Mouse (Mus musculus) kidney, embryonic 14.5 days (tissue): ENCODE results near the gene Rnf214. TPM values are rescaled to one million over a fixed set of nuclear protein-coding genes. Genes with fewer than 3 reads are reported as not detected.

Experiments used
- ATAC-seq: fragments of 200-750 bp; cut with Nextera tagmentation; 2 replicates; pipeline ENCODE4 v1.8.0; 2017; ENCODE audit warnings: moderate number of reproducible peaks, mild to moderate bottlenecking, moderate TSS enrichment, moderate library complexity; ENCODE audit not compliant: low FRiP score, low TSS enrichment
- H3K27ac ChIP-seq: fragments of 300-500 bp; sonication (generic); 2 replicates; pipeline ENCODE4 v1.5.1; 2014; ENCODE audit warnings: low read depth, mild to moderate bottlenecking, low read length, moderate library complexity, mixed read lengths
- H3K27me3 ChIP-seq: fragments of 300-500 bp; sonication (generic); 2 replicates; pipeline ENCODE4 v1.6.1; 2014; ENCODE audit warnings: mild to moderate bottlenecking, low read length; ENCODE audit not compliant: control insufficient read depth, insufficient read depth
- H3K36me3 ChIP-seq: fragments of 300-500 bp; sonication (generic); 2 replicates; pipeline ENCODE4 v1.6.1; 2014; ENCODE audit warnings: low read length, mixed read lengths; ENCODE audit not compliant: control insufficient read depth, insufficient read depth
- H3K4me1 ChIP-seq: fragments of 300-500 bp; sonication (generic); 2 replicates; pipeline ENCODE4 v1.6.1; 2014; ENCODE audit warnings: low read length, mixed read lengths; ENCODE audit not compliant: control insufficient read depth, insufficient read depth
- H3K4me2 ChIP-seq: fragments of 300-500 bp; sonication (generic); replicated peaks from 2 replicates; pipeline ENCODE4 v1.6.1; 2014; ENCODE audit warnings: low read depth, mild to moderate bottlenecking, low read length
- H3K4me3 ChIP-seq: fragments of 300-500 bp; sonication (generic); 2 replicates; pipeline ENCODE4 v1.5.1; 2014; ENCODE audit warnings: mild to moderate bottlenecking, low read length
- H3K9ac ChIP-seq: fragments of 300-500 bp; sonication (generic); 2 replicates; pipeline ENCODE4 v1.6.1; 2014; ENCODE audit warnings: low read depth, mild to moderate bottlenecking, low read length, moderate library complexity
- H3K9me3 ChIP-seq: fragments of 300-500 bp; sonication (generic); 2 replicates; pipeline ENCODE4 v1.6.1; 2016; ENCODE audit warnings: low read length; ENCODE audit not compliant: control insufficient read depth
- WGBS: fragments of 180-500 bp; shearing (Covaris S2); extraction: QIAGEN DNeasy Blood & Tissue Kit; methylation state at CpG from one replicate; pipeline ENCODE4 v1.1.7; 2014; 5-methylcytosine and 5-hydroxymethylcytosine counted together
- polyA plus RNA-seq: library from polyadenylated mRNA; unstranded; fragments of >200 nt; fragmentation: Nextera tagmentation; extraction: Ambion mirVana; gene quantifications from 2 replicates; pipeline ENCODE4 v1.2.1, GENCODE M21; 2014

The Rnf214 gene
- polyA plus RNA-seq, 1 experiment from 2014 or later: 74.3 TPM

GRCm38 (mm10) chr9:45938952-45939637 is 32.4 kb upstream of the Rnf214 start:
- 80% methylated on average over 15 of the region's 15 CpGs for WGBS
- no peak overlapping the region for H3K9ac ChIP-seq
- no peak overlapping the region for H3K27ac ChIP-seq
- H3K4me1 ChIP-seq: peaks cover 5% of the 10 kb centered on the region; the same call in 1 of the 2 replicates
- peaks cover 51% of the 10 kb centered on the region for H3K36me3 ChIP-seq
- no peaks in the 10 kb centered on the region for H3K27me3 ChIP-seq
- no peak overlapping the region for H3K4me2 ChIP-seq
- ATAC-seq: no peak
- H3K9me3 ChIP-seq: no peaks in the 10 kb centered on the region
- no peak overlapping the region for H3K4me3 ChIP-seq

- WGBS: 93% methylated on average over 8 of the region's 8 CpGs
- Histone ChIP-seq H3K27ac (no peak overlapping the region), H3K4me3 (no peak overlapping the region), H3K4me2 (no peak overlapping the region), H3K36me3 (peaks cover 41% of the 10 kb centered on the region), H3K4me1 (peaks cover 7% of the 10 kb centered on the region; the same call in 1 of the 2 replicates), H3K9me3 (no peaks in the 10 kb centered on the region), H3K27me3 (no peaks in the 10 kb centered on the region), H3K9ac (no peak overlapping the region)
- no peak for ATAC-seq
Measured at GRCm38 (mm10) chr9:45938088-45938487, 31.4 kb upstream of the Rnf214 start.

GRCm38 (mm10) chr9:45936883-45937282 is 30.2 kb upstream of the Rnf214 start:
- peak; percentile 63; the same call in 1 of the 2 replicates for ATAC-seq
- Histone ChIP-seq H3K4me2 (no peak overlapping the region), H3K27ac (no peak overlapping the region), H3K36me3 (peaks cover 28% of the 10 kb centered on the region), H3K9me3 (no peaks in the 10 kb centered on the region), H3K27me3 (no peaks in the 10 kb centered on the region), H3K9ac (no peak overlapping the region), H3K4me1 (peaks cover 10% of the 10 kb centered on the region; the same call in 1 of the 2 replicates), H3K4me3 (no peak overlapping the region)
- 26% methylated on average over 3 of the region's 3 CpGs for WGBS

GRCm38 (mm10) chr9:45935628-45936210 is 29.0 kb upstream of the Rnf214 start, which contains the start of gene Tagln:
Tagln (minus strand) TSS chr9:45936058.
- Histone ChIP-seq H3K4me1 (peaks cover 10% of the 10 kb centered on the region; the same call in 1 of the 2 replicates), H3K36me3 (peaks cover 19% of the 10 kb centered on the region; the same call in 1 of the 2 replicates), H3K27ac (no peak within 1 kb of the TSS), H3K9ac (peak within 1 kb of the TSS; percentile 5; the same call in 1 of the 2 replicates), H3K4me3 (peak within 1 kb of the TSS; percentile 18), H3K27me3 (no peaks in the 10 kb centered on the region), H3K9me3 (no peaks in the 10 kb centered on the region), H3K4me2 (peak within 1 kb of the TSS; percentile 31)
- peak; percentile 40 for ATAC-seq
- 5% methylated on average over 21 of the region's 21 CpGs for WGBS

GRCm38 (mm10) chr9:45932571-45933415 is 26.1 kb upstream of the Rnf214 start:
- Histone ChIP-seq H3K4me3 (no peak overlapping the region), H3K4me1 (peaks cover 10% of the 10 kb centered on the region; the same call in 1 of the 2 replicates), H3K4me2 (no peak overlapping the region), H3K27ac (no peak overlapping the region), H3K36me3 (peaks cover 27% of the 10 kb centered on the region), H3K27me3 (no peaks in the 10 kb centered on the region), H3K9me3 (no peaks in the 10 kb centered on the region), H3K9ac (no peak overlapping the region)
- ATAC-seq: no peak
- 67% methylated on average over 11 of the region's 11 CpGs for WGBS

- ATAC-seq: no peak
Measured at GRCm38 (mm10) chr9:45931958-45932357, 25.2 kb upstream of the Rnf214 start.

GRCm38 (mm10) chr9:45929285-45929684 is 22.6 kb upstream of the Rnf214 start:
- Histone ChIP-seq H3K27ac (no peak overlapping the region), H3K36me3 (peaks cover 50% of the 10 kb centered on the region), H3K4me1 (0 out of 2 replicates have a peak, but pooled peaks cover 4% of the 10 kb centered on the region), H3K9ac (no peak overlapping the region), H3K27me3 (no peaks in the 10 kb centered on the region), H3K4me2 (no peak overlapping the region), H3K4me3 (no peak overlapping the region), H3K9me3 (no peaks in the 10 kb centered on the region)
- no peak for ATAC-seq
- 91% methylated on average over 5 of the region's 5 CpGs for WGBS

More at GRCm38 (mm10) chr9:45931958-45932357, 25.2 kb upstream of the Rnf214 start:
- Histone ChIP-seq H3K4me3 (no peak overlapping the region), H3K4me1 (peaks cover 10% of the 10 kb centered on the region; the same call in 1 of the 2 replicates), H3K9me3 (no peaks in the 10 kb centered on the region), H3K36me3 (peaks cover 35% of the 10 kb centered on the region), H3K27me3 (no peaks in the 10 kb centered on the region), H3K4me2 (no peak overlapping the region), H3K27ac (no peak overlapping the region), H3K9ac (no peak overlapping the region)
- 27% methylated on average over 1 of the region's 1 CpGs for WGBS

GRCm38 (mm10) chr9:45919895-45920294 is 13.2 kb upstream of the Rnf214 start:
- 59% methylated on average over 1 of the region's 1 CpGs for WGBS
- Histone ChIP-seq H3K4me3 (no peak overlapping the region), H3K9me3 (no peaks in the 10 kb centered on the region), H3K4me2 (no peak overlapping the region), H3K27ac (no peak overlapping the region), H3K36me3 (peaks cover 60% of the 10 kb centered on the region), H3K4me1 (no peaks in the 10 kb centered on the region), H3K9ac (no peak overlapping the region), H3K27me3 (no peaks in the 10 kb centered on the region)
- ATAC-seq: no peak
